Mouse (Mus musculus): ENCODE measurements at regions not wholly inside any gene's neighbourhood (a gene's known extent, or its start where the extent isn't known, plus 50 kb on each side); places are given as distances from the start of the nearest gene placed in this dataset.

- DNase-seq, result no peak
Measured at GRCm38 (mm10) chr9:5822234-5822633, 346.1 kb upstream of the Pdgfd start.

GRCm38 (mm10) chr9:5828871-5829270 is 339.5 kb upstream of the Pdgfd start:
- DNase-seq, result no peak

- no peak for DNase-seq
Measured at GRCm38 (mm10) chr9:5842381-5842780, 326.0 kb upstream of the Pdgfd start.

- no peak for DNase-seq
Measured at GRCm38 (mm10) chr9:5879725-5880124, 288.7 kb upstream of the Pdgfd start.

- no peak for DNase-seq
Measured at GRCm38 (mm10) chr9:5922526-5922925, 245.9 kb upstream of the Pdgfd start.

- no peak for DNase-seq
Measured at GRCm38 (mm10) chr9:5928166-5928850, 240.1 kb upstream of the Pdgfd start.

- peak; percentile 66 for DNase-seq
Measured at GRCm38 (mm10) chr9:5972292-5972691, 196.1 kb upstream of the Pdgfd start.

Data from retina, postnatal 1 day (tissue).